Mouse (Mus musculus) small intestine, adult 2 months (tissue): Measurements from ENCODE around the gene Gm4301.
"Not testable (repeated sequence)": the region's sequence is repeated elsewhere in the genome, so short reads cannot be mapped to it uniquely, and the experiment has no call there.

Experiments used
- CTCF ChIP-seq: fragments of 200-500 bp; IDR thresholded peaks from 2 replicates; pipeline ENCODE4 v1.5.1; 2012; ENCODE audit warnings: low read depth, mild to moderate bottlenecking, control low read depth, inconsistent platforms, low read length, moderate library complexity, mixed read lengths; ENCODE audit not compliant: insufficient replicate concordance, insufficient read length; ENCODE audit errors: extremely low read depth
- POLR2A ChIP-seq: fragments of 200-500 bp; IDR thresholded peaks from 2 replicates; pipeline ENCODE4 v1.6.1; 2012; ENCODE audit warnings: low read depth, mild to moderate bottlenecking, control low read depth, inconsistent platforms, low read length, moderate library complexity

GRCm38 (mm10) chr10:100335376-100335775, at the start of gene Gm4301:
- TF ChIP-seq CTCF, POLR2A: not testable (repeated sequence)
